Mouse (Mus musculus): ENCODE data around the gene Srd5a1. TPM values are rescaled to one million over a fixed set of nuclear protein-coding genes. Genes with fewer than 3 reads are reported as not detected.
A peak's percentile ranks its signal among the peaks of the same experiment; 100 is the strongest.

Gene Srd5a1
- 25.4 and 31.6 TPM in 2 replicates for polyA plus RNA-seq (2015; fragmentation: Nextera tagmentation; extraction: Ambion mirVana)

DNA sequence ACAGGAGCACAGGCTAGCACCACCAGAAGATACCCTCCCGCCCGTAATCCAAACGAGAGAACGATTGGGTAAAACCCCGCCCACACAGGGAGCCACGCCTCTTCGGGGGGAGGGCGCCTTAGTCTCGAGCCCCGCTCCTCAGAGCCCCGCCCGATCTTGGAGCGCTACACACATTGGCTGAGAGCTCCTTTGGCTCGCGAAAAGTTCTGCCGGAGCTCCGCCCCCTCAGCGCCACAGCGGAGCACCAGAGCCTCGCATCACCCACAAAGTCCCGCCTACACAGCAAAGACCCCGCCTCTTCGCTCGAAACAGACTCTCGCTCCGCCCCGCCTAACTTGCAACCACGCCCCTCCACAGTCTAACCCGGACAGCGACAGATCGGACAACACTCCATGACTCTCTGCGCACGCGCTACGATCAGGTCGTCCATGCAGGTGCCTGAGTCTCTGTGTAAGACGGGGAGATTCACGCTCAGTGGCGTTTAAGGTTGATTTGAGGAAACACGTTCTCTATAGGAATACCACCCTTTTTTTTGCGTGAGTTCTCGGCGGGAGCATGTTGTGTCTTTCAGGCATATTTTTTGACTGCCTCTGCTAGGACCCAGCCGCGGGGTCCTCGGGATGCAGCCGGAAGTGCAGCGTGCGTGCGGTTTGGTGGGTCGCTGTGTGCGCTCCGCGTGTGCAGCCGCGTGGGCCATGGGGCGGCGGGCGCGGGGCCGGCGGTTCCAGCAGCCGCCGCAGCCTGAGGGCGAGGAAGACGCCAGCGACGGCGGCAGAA is at the start of gene Srd5a1:
TSS of gene Srd5a1 (minus strand) at position 45 of the 777 bp plus-strand sequence.
- ATAC-seq: peak; percentile 98
- Histone ChIP-seq H3K4me1 (peaks cover 24% of the 10 kb centered on the region), H3K36me3 (ENCODE audit: poor library complexity, severe bottlenecking) (peaks cover 26% of the 10 kb centered on the region), H3K4me3 (peak within 1 kb of the TSS; percentile 97), H3K27ac (peak within 1 kb of the TSS; percentile 44), H3K27me3 (no peaks in the 10 kb centered on the region), H3K9me3 (replicated peaks) (no peaks in the 10 kb centered on the region), H3K9ac (peak within 1 kb of the TSS; percentile 83), H3K4me2 (peak within 1 kb of the TSS; percentile 88)
- under 1% methylated on average over 69 of the region's 69 CpGs for WGBS

DNA sequence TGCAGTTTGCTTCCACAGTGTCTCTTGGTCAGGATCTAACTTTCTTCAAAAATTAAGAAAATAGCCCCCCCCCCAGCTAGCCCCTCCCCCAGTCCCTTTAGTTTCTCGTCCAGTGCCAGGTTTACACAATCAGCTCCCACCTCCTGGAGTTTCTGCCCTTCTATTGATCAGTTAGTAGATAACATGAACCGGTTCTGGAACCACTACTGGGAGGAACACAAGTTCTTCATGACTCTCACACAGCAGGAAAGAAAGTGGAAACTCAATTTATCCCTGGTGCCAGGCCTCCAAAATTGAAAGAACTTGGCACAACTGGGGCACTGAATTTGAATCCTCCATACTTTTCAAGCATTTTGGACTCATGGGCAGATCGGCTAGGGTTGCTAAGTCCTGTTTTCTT is 43.3 kb upstream of the Srd5a1 start:
- ATAC-seq: no peak
- Histone ChIP-seq H3K27me3 (no peaks in the 10 kb centered on the region), H3K36me3 (ENCODE audit: poor library complexity, severe bottlenecking) (no peaks in the 10 kb centered on the region), H3K4me3 (no peak overlapping the region), H3K9me3 (replicated peaks) (no peaks in the 10 kb centered on the region), H3K27ac (no peak overlapping the region), H3K4me1 (no peaks in the 10 kb centered on the region), H3K4me2 (no peak overlapping the region), H3K9ac (no peak overlapping the region)
- 82% methylated on average over 3 of the region's 3 CpGs for WGBS

DNA sequence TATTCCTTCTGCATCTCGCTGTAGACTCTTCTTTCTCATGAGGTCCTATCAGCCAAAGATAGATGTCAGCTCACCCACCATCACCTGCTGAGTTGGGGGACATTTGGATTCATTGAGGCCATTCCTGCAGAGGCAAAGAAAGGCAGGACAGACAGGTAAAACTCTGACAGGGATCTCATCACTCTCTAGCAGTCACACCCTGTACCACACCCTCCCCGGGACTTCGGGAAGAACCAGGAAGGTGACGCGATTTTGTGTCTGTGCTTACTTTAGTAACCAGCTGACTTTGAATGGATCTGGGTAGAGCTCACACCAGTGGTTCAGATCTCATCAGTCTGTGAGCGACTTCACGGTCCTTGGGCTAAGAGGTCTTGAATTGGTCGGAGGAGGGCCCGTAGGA is 35.2 kb upstream of the Srd5a1 start:
- Histone ChIP-seq H3K4me3 (no peak overlapping the region), H3K27me3 (no peaks in the 10 kb centered on the region), H3K27ac (no peak overlapping the region), H3K4me1 (no peaks in the 10 kb centered on the region), H3K9ac (no peak overlapping the region), H3K36me3 (ENCODE audit: poor library complexity, severe bottlenecking) (no peaks in the 10 kb centered on the region), H3K9me3 (replicated peaks) (no peaks in the 10 kb centered on the region), H3K4me2 (no peak overlapping the region)
- WGBS: 86% methylated on average over 9 of the region's 9 CpGs
- no peak for ATAC-seq

DNA sequence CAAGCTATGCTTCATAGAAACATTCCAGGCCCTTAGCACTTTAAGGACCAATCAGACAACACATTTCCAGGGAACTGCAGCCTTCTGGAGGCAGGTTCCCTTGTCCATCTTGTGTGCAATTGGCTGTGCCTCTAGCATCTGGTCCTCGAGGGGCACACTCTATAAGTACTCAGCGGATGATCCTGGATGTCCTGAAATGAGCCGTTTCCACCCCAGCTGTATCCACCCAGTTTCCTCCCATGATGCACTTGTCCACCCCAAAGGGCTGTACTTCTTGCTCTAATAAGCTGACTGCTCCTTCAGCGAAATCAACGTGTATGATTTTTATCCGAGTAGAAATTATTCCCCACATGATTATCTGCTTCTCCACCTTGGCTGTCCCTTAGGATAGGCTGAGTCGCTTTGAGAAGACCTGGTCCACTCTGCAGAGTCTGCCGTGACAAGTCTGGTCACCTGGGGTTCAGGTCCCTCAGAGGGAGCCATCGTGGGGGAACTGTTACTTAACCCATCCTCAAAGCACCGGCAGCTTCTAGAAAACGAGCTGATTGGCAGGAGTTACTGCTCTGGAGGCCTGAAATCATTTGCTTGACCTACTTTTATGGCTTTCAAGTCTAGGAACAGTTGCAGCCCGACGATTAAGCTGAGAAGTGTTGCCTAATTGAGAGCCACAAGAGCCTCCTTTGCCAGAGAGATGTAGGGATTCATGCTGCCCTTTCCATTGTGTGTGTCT is 34.6 kb upstream of the Srd5a1 start:
- no peak overlapping the region for H3K4me3 ChIP-seq
- no peak for ATAC-seq
- no peak overlapping the region for H3K4me2 ChIP-seq
- WGBS: 77% methylated on average over 13 of the region's 13 CpGs
- H3K4me1 ChIP-seq: no peaks in the 10 kb centered on the region
- H3K36me3 ChIP-seq (ENCODE audit: poor library complexity, severe bottlenecking): peaks cover under 1% of the 10 kb centered on the region
- H3K27ac ChIP-seq: no peak overlapping the region
- no peak overlapping the region for H3K9ac ChIP-seq
- no peaks in the 10 kb centered on the region for H3K27me3 ChIP-seq
- no peaks in the 10 kb centered on the region for H3K9me3 ChIP-seq (replicated peaks)

DNA sequence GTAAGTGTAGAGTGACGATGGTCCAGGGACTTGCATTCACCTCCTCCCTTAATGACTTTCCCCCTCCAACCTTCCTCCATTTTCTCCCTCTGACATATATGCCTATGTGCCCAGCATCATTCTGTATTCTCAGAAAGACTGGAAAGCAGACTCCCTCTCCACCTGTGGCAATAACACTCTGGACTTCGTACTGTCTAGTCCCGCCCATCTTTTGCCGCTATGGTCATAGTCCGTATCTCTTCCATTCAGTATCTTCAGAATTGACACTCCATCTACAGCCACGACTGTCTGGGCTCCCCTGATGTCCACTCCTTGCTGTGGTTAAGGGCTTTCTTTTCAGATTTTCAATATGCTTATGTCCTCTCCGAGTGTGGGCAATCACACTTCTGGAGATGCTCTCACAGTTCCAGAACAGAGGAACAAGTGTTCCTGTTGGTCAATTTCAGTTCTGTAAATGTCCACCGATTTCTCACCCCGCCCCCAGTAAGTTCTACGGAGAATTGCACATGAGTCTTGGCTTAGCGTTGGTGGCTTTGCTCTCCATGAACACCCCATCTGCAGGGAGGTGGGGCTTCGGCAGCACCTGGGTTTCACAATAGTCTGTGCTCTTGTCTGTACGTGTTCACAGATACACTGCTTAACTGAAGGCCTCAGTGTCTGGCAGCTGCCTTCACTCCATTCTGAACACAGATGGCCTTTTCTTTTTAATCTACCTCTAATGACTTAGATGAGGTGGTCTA is 33.4 kb upstream of the Srd5a1 start:
- WGBS: 86% methylated on average over 13 of the region's 13 CpGs
- Histone ChIP-seq H3K27ac (no peak overlapping the region), H3K36me3 (ENCODE audit: poor library complexity, severe bottlenecking) (peaks cover 13% of the 10 kb centered on the region)

DNA sequence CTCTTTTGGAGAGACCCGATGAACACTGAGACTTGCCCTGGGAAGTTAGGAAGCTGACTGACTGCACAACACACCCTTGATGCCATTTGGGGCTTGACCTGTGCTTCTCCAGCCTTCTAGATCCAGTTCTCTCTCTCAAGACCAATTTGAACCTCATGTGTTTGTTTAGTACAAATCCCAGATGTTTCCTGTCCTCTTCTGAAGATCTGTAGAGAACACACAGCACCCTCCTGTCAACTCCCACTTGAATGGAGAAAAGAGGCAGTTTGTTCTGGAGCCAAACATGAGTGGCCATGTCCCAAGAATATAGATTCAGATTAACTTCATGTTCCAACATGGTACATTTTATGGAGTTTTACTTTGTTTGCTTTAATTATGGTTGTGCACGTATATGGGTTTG is 32.7 kb upstream of the Srd5a1 start:
- no peak for ATAC-seq
- 92% methylated on average over 2 of the region's 2 CpGs for WGBS
- H3K36me3 ChIP-seq (ENCODE audit: poor library complexity, severe bottlenecking): peaks cover 20% of the 10 kb centered on the region

More for the DNA sequence above, 33.4 kb upstream of the Srd5a1 start:
- H3K9me3 ChIP-seq (replicated peaks): no peaks in the 10 kb centered on the region
- H3K4me3 ChIP-seq: no peak overlapping the region
- H3K27me3 ChIP-seq: no peaks in the 10 kb centered on the region
- H3K4me1 ChIP-seq: no peaks in the 10 kb centered on the region
- H3K9ac ChIP-seq: no peak overlapping the region
- ATAC-seq: no peak
- no peak overlapping the region for H3K4me2 ChIP-seq

DNA sequence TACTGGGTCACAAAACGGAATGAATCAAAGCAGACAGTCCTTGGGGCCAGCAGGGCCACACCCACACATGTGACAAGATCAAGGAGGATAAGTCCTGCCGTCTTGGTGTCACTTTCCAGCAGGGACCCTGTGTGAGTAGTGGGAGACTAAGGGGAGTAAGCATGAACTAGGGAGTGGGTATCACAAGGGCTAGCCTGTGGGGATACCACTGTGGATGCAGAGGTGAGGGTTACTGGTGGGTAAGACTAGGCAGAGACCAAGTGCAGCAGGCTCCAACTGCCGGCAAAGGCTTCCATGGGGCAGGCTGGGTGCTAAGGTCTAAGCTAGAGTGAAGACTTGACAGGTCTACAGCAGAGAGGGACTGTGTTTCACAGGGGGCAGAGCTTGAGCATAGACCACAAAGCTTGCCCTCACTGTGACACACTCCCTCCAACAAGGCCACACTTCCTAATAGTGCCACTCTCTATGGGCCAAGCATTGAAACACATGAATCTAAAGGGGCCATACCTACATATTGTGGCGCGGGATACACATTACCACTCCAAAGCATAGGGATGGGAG is 31.5 kb upstream of the Srd5a1 start:
- H3K4me2 ChIP-seq: no peak overlapping the region
- 83% methylated on average over 5 of the region's 5 CpGs for WGBS
- no peak for ATAC-seq
- H3K27ac ChIP-seq: no peak overlapping the region
- H3K4me3 ChIP-seq: no peak overlapping the region
- H3K4me1 ChIP-seq: no peaks in the 10 kb centered on the region
- H3K9me3 ChIP-seq (replicated peaks): no peaks in the 10 kb centered on the region
- H3K27me3 ChIP-seq: no peaks in the 10 kb centered on the region
- H3K9ac ChIP-seq: no peak overlapping the region
- peaks cover 31% of the 10 kb centered on the region for H3K36me3 ChIP-seq (ENCODE audit: poor library complexity, severe bottlenecking)

More for the DNA sequence above, 32.7 kb upstream of the Srd5a1 start:
- Histone ChIP-seq H3K27me3 (no peaks in the 10 kb centered on the region), H3K9me3 (replicated peaks) (no peaks in the 10 kb centered on the region), H3K4me3 (no peak overlapping the region), H3K4me1 (no peaks in the 10 kb centered on the region), H3K9ac (no peak overlapping the region), H3K27ac (no peak overlapping the region), H3K4me2 (no peak overlapping the region)

DNA sequence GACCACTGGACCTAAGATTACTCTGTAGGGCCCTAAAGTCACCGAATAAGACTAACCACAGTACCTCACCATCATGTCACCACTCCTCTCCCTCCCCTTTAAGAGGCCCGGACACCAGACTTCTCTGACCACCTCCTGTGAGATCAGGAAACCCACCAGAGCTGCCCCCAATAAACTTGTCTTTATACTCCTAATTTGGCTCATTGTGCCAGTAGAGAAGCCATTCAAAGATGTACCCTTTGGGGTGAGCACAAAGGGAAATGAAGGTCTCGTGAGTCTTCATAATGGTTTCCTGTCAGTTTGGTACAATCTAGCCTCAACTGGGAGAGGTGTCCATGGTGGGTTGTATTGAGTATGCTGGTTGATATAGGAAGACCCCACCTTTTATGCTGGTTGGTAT is 29.8 kb upstream of the Srd5a1 start:
- H3K27ac ChIP-seq: no peak overlapping the region
- no peak overlapping the region for H3K9ac ChIP-seq
- H3K27me3 ChIP-seq: no peaks in the 10 kb centered on the region
- WGBS: 88% methylated on average over 3 of the region's 3 CpGs
- H3K9me3 ChIP-seq (replicated peaks): no peaks in the 10 kb centered on the region
- H3K4me2 ChIP-seq: no peak overlapping the region
- no peak for ATAC-seq
- H3K4me3 ChIP-seq: no peak overlapping the region
- H3K4me1 ChIP-seq: no peaks in the 10 kb centered on the region
- H3K36me3 ChIP-seq (ENCODE audit: poor library complexity, severe bottlenecking): peaks cover 46% of the 10 kb centered on the region

DNA sequence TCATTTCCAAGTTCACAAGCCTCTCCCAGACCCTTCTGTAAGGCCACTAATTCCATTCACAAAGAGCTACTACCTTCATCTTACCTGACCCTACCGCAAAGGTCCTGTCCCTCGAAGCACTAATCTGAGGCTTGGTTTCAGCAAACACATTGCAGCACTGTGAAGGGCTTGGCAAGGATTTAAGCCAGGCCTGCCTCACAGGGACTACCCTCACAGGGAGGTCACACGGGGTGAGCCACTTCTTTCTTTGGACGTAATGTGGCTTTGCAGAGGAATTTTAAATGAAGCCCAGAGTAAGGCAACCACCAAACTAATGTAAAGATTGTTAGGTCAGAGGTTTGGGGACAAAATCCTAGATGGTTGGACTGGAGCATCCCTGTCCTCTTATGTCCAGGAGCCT is 29.3 kb upstream of the Srd5a1 start:
- no peak overlapping the region for H3K4me2 ChIP-seq
- 88% methylated on average over 4 of the region's 4 CpGs for WGBS
- no peak overlapping the region for H3K27ac ChIP-seq
- H3K36me3 ChIP-seq (ENCODE audit: poor library complexity, severe bottlenecking): peaks cover 51% of the 10 kb centered on the region
- H3K27me3 ChIP-seq: no peaks in the 10 kb centered on the region
- H3K9ac ChIP-seq: no peak overlapping the region
- H3K9me3 ChIP-seq (replicated peaks): no peaks in the 10 kb centered on the region
- no peaks in the 10 kb centered on the region for H3K4me1 ChIP-seq
- H3K4me3 ChIP-seq: no peak overlapping the region
- no peak for ATAC-seq

DNA sequence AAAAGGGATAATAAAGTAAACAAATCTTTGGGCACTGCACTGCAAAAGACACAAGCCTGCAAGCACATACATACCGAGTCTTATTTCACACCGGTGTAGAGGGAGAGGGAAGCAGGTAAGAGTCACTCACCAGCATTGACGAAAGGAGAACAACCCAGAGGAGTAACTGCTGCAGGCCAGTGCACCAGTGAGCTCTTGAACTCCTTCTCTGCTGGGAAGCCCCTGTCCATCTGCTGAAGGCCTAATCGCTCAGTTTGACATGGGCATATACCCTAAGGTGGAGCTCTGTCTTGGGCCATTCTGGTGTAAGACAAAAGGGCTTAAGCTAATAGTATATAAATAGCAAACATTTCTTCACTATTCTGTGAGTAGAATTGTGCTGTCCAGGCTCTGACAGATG is 28.9 kb upstream of the Srd5a1 start:
- H3K4me2 ChIP-seq: no peak overlapping the region
- no peak overlapping the region for H3K4me3 ChIP-seq
- no peaks in the 10 kb centered on the region for H3K27me3 ChIP-seq
- H3K36me3 ChIP-seq (ENCODE audit: poor library complexity, severe bottlenecking): peaks cover 55% of the 10 kb centered on the region
- WGBS: 93% methylated on average over 4 of the region's 4 CpGs
- H3K9me3 ChIP-seq (replicated peaks): no peaks in the 10 kb centered on the region
- no peaks in the 10 kb centered on the region for H3K4me1 ChIP-seq
- no peak overlapping the region for H3K9ac ChIP-seq
- ATAC-seq: no peak
- no peak overlapping the region for H3K27ac ChIP-seq

DNA sequence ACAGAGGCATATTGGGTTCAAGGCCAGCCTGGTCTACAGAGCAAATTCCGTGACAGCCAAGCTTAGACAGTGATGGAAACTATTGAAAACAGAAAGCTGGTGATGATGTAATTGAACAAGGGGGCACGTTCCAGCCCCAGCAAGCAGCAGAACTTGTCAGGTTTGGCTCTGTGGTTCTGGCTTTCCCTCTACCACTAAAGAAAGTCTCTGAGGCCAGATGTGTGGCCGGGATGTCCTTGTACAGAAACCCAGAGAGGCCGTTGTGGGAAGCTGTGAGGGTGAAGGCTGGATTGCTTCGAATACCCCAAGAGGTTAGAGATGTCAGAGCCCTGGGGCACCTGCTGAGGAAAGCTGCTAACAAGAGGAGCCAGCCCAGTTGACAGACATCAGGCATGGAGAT is 28.0 kb upstream of the Srd5a1 start:
- Histone ChIP-seq H3K4me1 (no peaks in the 10 kb centered on the region), H3K4me3 (no peak overlapping the region), H3K27ac (no peak overlapping the region), H3K9me3 (replicated peaks) (no peaks in the 10 kb centered on the region), H3K9ac (no peak overlapping the region), H3K36me3 (ENCODE audit: poor library complexity, severe bottlenecking) (peaks cover 64% of the 10 kb centered on the region), H3K27me3 (no peaks in the 10 kb centered on the region), H3K4me2 (no peak overlapping the region)
- 88% methylated on average over 5 of the region's 5 CpGs for WGBS
- ATAC-seq: no peak

DNA sequence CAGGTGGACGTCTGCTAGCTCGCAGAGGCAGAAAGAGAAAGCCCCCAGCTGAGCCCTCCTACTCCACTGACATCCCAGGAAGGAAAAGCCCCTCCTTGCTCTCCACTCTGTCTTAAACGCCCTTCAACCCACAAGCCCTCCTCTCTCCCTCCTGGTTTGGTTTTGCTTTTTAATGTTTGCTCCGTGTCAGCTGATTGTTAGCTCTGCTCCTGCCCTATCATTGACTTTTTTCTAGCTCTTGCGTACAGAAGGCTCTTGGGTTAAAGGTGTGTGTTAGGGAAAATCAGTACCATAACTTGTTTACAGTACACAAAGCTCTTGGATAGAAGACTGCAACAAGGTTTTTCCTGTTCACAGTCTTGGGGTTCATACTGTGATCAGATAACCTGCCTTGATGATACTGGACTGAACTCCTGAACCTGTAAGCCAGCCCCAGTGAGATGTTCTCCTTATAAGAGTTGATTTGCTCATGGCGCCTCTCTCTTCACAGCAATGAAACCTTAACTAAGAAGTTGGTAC is 26.9 kb upstream of the Srd5a1 start:
- 85% methylated on average over 6 of the region's 6 CpGs for WGBS
- no peaks in the 10 kb centered on the region for H3K27me3 ChIP-seq
- H3K4me1 ChIP-seq: no peaks in the 10 kb centered on the region
- no peaks in the 10 kb centered on the region for H3K9me3 ChIP-seq (replicated peaks)
- no peak overlapping the region for H3K27ac ChIP-seq
- H3K36me3 ChIP-seq (ENCODE audit: poor library complexity, severe bottlenecking): peaks cover 75% of the 10 kb centered on the region
- no peak overlapping the region for H3K9ac ChIP-seq
- no peak overlapping the region for H3K4me3 ChIP-seq
- ATAC-seq: no peak
- H3K4me2 ChIP-seq: no peak overlapping the region

Data from forebrain, embryonic 13.5 days (tissue).